Mouse (Mus musculus): ENCODE results near the gene Ccpg1. TPM values are rescaled to one million over a fixed set of nuclear protein-coding genes. Genes with fewer than 3 reads are reported as not detected.

Gene Ccpg1
- total and polyA plus RNA-seq, 3 experiments, result 15.5 to 108 (median 86.5) TPM

- WGBS, result 23% methylated on average over 11 of the region's 11 CpGs
- H3K27ac ChIP-seq, result no peak overlapping the region
- H3K4me3 ChIP-seq, result no peak overlapping the region
- H3K4me1 ChIP-seq (ENCODE audit: control insufficient read depth, insufficient read depth, low read length), result no peaks in the 10 kb centered on the region
- no peaks in the 10 kb centered on the region for H3K36me3 ChIP-seq (ENCODE audit: control insufficient read depth, insufficient read depth, low read length)
- peak; percentile 30 to 40 for DNase-seq
- peak; percentile 74 for TF ChIP-seq CTCF (IDR thresholded peaks at IDR 0.05)
- TF ChIP-seq POLR2A (IDR thresholded peaks at IDR 0.05; ENCODE audit: insufficient read depth, low read depth, low read length), result no peak
- TF ChIP-seq EP300 (IDR thresholded peaks at IDR 0.05; ENCODE audit: insufficient read depth, low read depth, low read length), result 0 out of 2 replicates have a peak, but pooled peaks have one; percentile 18
- H3K79me2 ChIP-seq (replicated peaks; ENCODE audit: control insufficient read depth, insufficient read depth, low read length), result no peaks in the 10 kb centered on the region
- H3K27me3 ChIP-seq (ENCODE audit: control insufficient read depth, insufficient read depth, low read length), result no peaks in the 10 kb centered on the region
- H3K9ac ChIP-seq (ENCODE audit: low read depth, low read length), result no peak overlapping the region
- intact Hi-C loops (cut with DNase I), result loop anchor here (2.0 to 5.0 kb wide), 2 partner anchors 74 to 122 kb away; partner anchors contain the start of genes Pigb and Rab27a
Measured at GRCm38 (mm10) chr9:72968349-72969061, 16.7 kb upstream of the Ccpg1 start.

GRCm38 (mm10) chr9:72969874-72970273 is 15.4 kb upstream of the Ccpg1 start:
- Histone ChIP-seq H3K4me1 (ENCODE audit: control insufficient read depth, insufficient read depth, low read length) (no peaks in the 10 kb centered on the region), H3K36me3 (ENCODE audit: control insufficient read depth, insufficient read depth, low read length) (no peaks in the 10 kb centered on the region), H3K4me3 (no peak overlapping the region), H3K27me3 (ENCODE audit: control insufficient read depth, insufficient read depth, low read length) (no peaks in the 10 kb centered on the region), H3K9ac (ENCODE audit: low read depth, low read length) (no peak overlapping the region), H3K27ac (no peak overlapping the region), H3K79me2 (replicated peaks; ENCODE audit: control insufficient read depth, insufficient read depth, low read length) (no peaks in the 10 kb centered on the region)
- WGBS, result 44% methylated on average over 7 of the region's 7 CpGs
- no peak for TF ChIP-seq POLR2A (IDR thresholded peaks at IDR 0.05; ENCODE audit: insufficient read depth, low read depth, low read length)
- intact Hi-C loops (cut with DNase I), result loop anchor here (2.0 to 5.0 kb wide), 3 partner anchors 15 to 121 kb away; partner anchors contain the start of genes Ccpg1, Ccpg1os, Pigb and Rab27a
- peak in 1 of 2 experiments; percentile 22 for DNase-seq

GRCm38 (mm10) chr9:72972435-72972834 is 12.8 kb upstream of the Ccpg1 start:
- TF ChIP-seq CTCF (IDR thresholded peaks at IDR 0.05) (no peak), POLR2A (IDR thresholded peaks at IDR 0.05; ENCODE audit: insufficient read depth, low read depth, low read length) (no peak)
- Histone ChIP-seq H3K27me3 (ENCODE audit: control insufficient read depth, insufficient read depth, low read length) (no peaks in the 10 kb centered on the region), H3K27ac (no peak overlapping the region), H3K79me2 (replicated peaks; ENCODE audit: control insufficient read depth, insufficient read depth, low read length) (no peaks in the 10 kb centered on the region), H3K4me1 (ENCODE audit: control insufficient read depth, insufficient read depth, low read length) (no peaks in the 10 kb centered on the region), H3K9ac (ENCODE audit: low read depth, low read length) (no peak overlapping the region), H3K36me3 (ENCODE audit: control insufficient read depth, insufficient read depth, low read length) (no peaks in the 10 kb centered on the region), H3K4me3 (no peak overlapping the region)
- DNase-seq, result no peak
- intact Hi-C loops (cut with DNase I), result no loop called here
- WGBS, result 85% methylated on average over 5 of the region's 5 CpGs

DNA sequence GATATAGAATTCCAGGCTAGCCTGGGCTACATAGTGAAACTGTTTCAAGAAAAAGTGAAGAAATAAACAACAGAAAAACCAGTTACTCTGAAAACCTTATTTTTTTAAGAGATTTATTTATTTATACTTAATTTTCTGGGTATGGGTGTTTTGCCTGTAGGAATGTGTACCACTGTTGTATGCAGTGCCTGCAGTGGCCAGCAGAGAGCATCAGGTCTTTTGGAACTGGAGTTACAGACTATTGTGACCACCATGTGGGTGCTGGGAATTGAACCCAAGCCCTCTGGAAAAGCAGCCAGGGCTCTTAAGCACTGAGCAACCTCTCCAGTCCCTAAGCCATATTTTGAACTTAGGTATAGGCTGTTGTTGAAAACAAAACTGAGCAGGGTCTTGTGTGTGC is 12.2 kb upstream of the Ccpg1 start:
- Histone ChIP-seq H3K4me1 (ENCODE audit: control insufficient read depth, insufficient read depth, low read length) (no peaks in the 10 kb centered on the region), H3K79me2 (replicated peaks; ENCODE audit: control insufficient read depth, insufficient read depth, low read length) (no peaks in the 10 kb centered on the region), H3K4me3 (no peak overlapping the region), H3K9ac (ENCODE audit: low read depth, low read length) (no peak overlapping the region), H3K36me3 (ENCODE audit: control insufficient read depth, insufficient read depth, low read length) (no peaks in the 10 kb centered on the region), H3K27ac (no peak overlapping the region), H3K27me3 (ENCODE audit: control insufficient read depth, insufficient read depth, low read length) (no peaks in the 10 kb centered on the region)
- intact Hi-C loops (cut with DNase I), result no loop called here
- no peak for TF ChIP-seq POLR2A (IDR thresholded peaks at IDR 0.05; ENCODE audit: insufficient read depth, low read depth, low read length)
- 0 out of 2 replicates have a peak, but pooled peaks have one; percentile 5 for TF ChIP-seq CTCF (IDR thresholded peaks at IDR 0.05)
- TF ChIP-seq EP300 (IDR thresholded peaks at IDR 0.05; ENCODE audit: insufficient read depth, low read depth, low read length), result no peak
- DNase-seq, result no peak

GRCm38 (mm10) chr9:72974734-72975133 is 10.5 kb upstream of the Ccpg1 start:
- H3K4me1 ChIP-seq (ENCODE audit: control insufficient read depth, insufficient read depth, low read length), result no peaks in the 10 kb centered on the region
- no peaks in the 10 kb centered on the region for H3K79me2 ChIP-seq (replicated peaks; ENCODE audit: control insufficient read depth, insufficient read depth, low read length)
- H3K27me3 ChIP-seq (ENCODE audit: control insufficient read depth, insufficient read depth, low read length), result no peaks in the 10 kb centered on the region
- H3K9ac ChIP-seq (ENCODE audit: low read depth, low read length), result no peak overlapping the region
- 78% methylated on average over 5 of the region's 5 CpGs for WGBS
- no peak overlapping the region for H3K4me3 ChIP-seq
- H3K36me3 ChIP-seq (ENCODE audit: control insufficient read depth, insufficient read depth, low read length), result no peaks in the 10 kb centered on the region
- no peak for DNase-seq
- no peak overlapping the region for H3K27ac ChIP-seq
- TF ChIP-seq CTCF (IDR thresholded peaks at IDR 0.05) (no peak), EP300 (IDR thresholded peaks at IDR 0.05; ENCODE audit: insufficient read depth, low read depth, low read length) (no peak), POLR2A (IDR thresholded peaks at IDR 0.05; ENCODE audit: insufficient read depth, low read depth, low read length) (no peak)
- intact Hi-C loops (cut with DNase I), result no loop called here

GRCm38 (mm10) chr9:72975242-72975641 is 10.0 kb upstream of the Ccpg1 start:
- H3K4me1 ChIP-seq (ENCODE audit: control insufficient read depth, insufficient read depth, low read length), result no peaks in the 10 kb centered on the region
- no peaks in the 10 kb centered on the region for H3K79me2 ChIP-seq (replicated peaks; ENCODE audit: control insufficient read depth, insufficient read depth, low read length)
- H3K4me3 ChIP-seq, result no peak overlapping the region
- no peak overlapping the region for H3K9ac ChIP-seq (ENCODE audit: low read depth, low read length)
- H3K27ac ChIP-seq, result no peak overlapping the region
- no peak for DNase-seq
- 80% methylated on average over 1 of the region's 1 CpGs for WGBS
- TF ChIP-seq POLR2A (IDR thresholded peaks at IDR 0.05; ENCODE audit: insufficient read depth, low read depth, low read length) (no peak), EP300 (IDR thresholded peaks at IDR 0.05; ENCODE audit: insufficient read depth, low read depth, low read length) (no peak), CTCF (IDR thresholded peaks at IDR 0.05) (no peak)
- H3K27me3 ChIP-seq (ENCODE audit: control insufficient read depth, insufficient read depth, low read length), result no peaks in the 10 kb centered on the region
- intact Hi-C loops (cut with DNase I), result no loop called here
- no peaks in the 10 kb centered on the region for H3K36me3 ChIP-seq (ENCODE audit: control insufficient read depth, insufficient read depth, low read length)

All from heart, adult 2 months (tissue).